Comparison of ENCODE assay signal across 9 mouse cellular contexts in the genomic region with DNA sequence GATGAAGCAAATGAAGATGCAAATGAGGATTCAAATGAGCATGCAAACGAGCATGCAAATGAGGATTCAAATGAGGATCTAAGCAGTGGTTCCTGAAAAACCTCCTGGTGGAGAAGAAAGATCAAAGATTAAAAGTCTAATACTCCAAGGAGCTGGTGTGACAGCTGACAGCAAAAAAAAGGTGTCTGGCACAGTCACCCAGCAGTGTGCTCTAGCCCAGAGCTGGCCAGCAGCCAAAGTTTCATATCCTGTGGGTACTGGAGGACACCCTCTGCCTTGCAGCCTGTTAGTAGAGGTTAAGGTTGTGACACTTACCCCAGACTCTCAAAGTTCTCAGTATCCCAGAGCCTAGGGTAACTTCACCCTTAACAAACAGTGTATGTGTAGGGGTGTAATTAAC.
A peak's percentile ranks its signal among the peaks of the same experiment; 100 is the strongest.
DNase-seq lines count a peak whose midpoint lies in the region; ATAC-seq and TF ChIP-seq lines count a peak whose summit lies in the region.
"Had no signal": no experiment of that assay in that cellular context is flagged by ENCODE, and none has a peak within 500 bp of the region (broad histone marks: within the 10 kb centered on the region; RNA-seq: fewer than 3 reads in every experiment).

No protein-coding gene starts in this region.

- no peak overlapping the region for H3K27ac ChIP-seq in layer of hippocampus, adult 2 months
- H3K27ac ChIP-seq in liver, embryonic 16.5 days (ENCODE audit: low read length): no peak overlapping the region
- no peak overlapping the region for H3K27ac ChIP-seq in stomach, embryonic 15.5 days

- peak; percentile 75 for ATAC-seq in common myeloid progenitor, adult 5-6 weeks (replicated peaks; ENCODE audit: low read depth, poor library complexity, severe bottlenecking)
- ATAC-seq in liver, embryonic 16.5 days (ENCODE audit: low read depth): peak; percentile 62
- ATAC-seq in stomach, embryonic 15.5 days (ENCODE audit: insufficient read depth, low FRiP score, low read depth): 0 out of 2 replicates have a peak, but pooled peaks have one; percentile 50
- ATAC-seq in frontal cortex, adult (ENCODE audit: low TSS enrichment): no peak

- no peaks in the 10 kb centered on the region for H3K27me3 ChIP-seq in liver, embryonic 16.5 days (ENCODE audit: control insufficient read depth, insufficient read depth, low read depth, low read length)
- no peaks in the 10 kb centered on the region for H3K27me3 ChIP-seq in stomach, embryonic 15.5 days (replicated peaks)

- no peaks in the 10 kb centered on the region for H3K36me3 ChIP-seq in liver, embryonic 16.5 days (ENCODE audit: control insufficient read depth, insufficient read depth)
- H3K36me3 ChIP-seq in stomach, embryonic 15.5 days: no peaks in the 10 kb centered on the region
- H3K36me3 ChIP-seq: G1E had no signal

- intact Hi-C loops in heart, postnatal 36 days (cut with DNase I): no loop called here

- H3K9me3 ChIP-seq in liver, embryonic 16.5 days (replicated peaks; ENCODE audit: control insufficient read depth, low read length): no peaks in the 10 kb centered on the region
- no peaks in the 10 kb centered on the region for H3K9me3 ChIP-seq in stomach, embryonic 15.5 days

- no peak overlapping the region for H3K9ac ChIP-seq in liver, embryonic 16.5 days (ENCODE audit: low read depth, low read length)
- no peak overlapping the region for H3K9ac ChIP-seq in stomach, embryonic 15.5 days

- TF ChIP-seq CTCF in layer of hippocampus, adult 2 months (conservative IDR thresholded peaks at IDR 0.05): no peak

- DNase-seq in layer of hippocampus, postnatal 10 days (ENCODE audit: low spot score in 2 of 2): peak; percentile 26 to 34
- DNase-seq in layer of hippocampus, adult 2 months (ENCODE audit: low spot score in 2 of 2): no peak
- peak; percentile 32 to 52 for DNase-seq in adrenal gland, adult 18-20 months (ENCODE audit: low spot score in 2 of 2)
- DNase-seq in heart, postnatal 36 days: peak; percentile 36 to 52

- 65% methylated on average over 1 of the region's 1 CpGs for WGBS in liver, embryonic 16.5 days (ENCODE audit: insufficient replicate concordance)
- 68% methylated on average over 1 of the region's 1 CpGs for WGBS in stomach, embryonic 15.5 days

- H3K4me2 ChIP-seq in liver, embryonic 16.5 days (ENCODE audit: low read depth, low read length): no peak overlapping the region
- no peak overlapping the region for H3K4me2 ChIP-seq in stomach, embryonic 15.5 days

- H3K4me3 ChIP-seq in layer of hippocampus, adult 2 months: no peak overlapping the region
- H3K4me3 ChIP-seq in liver, embryonic 16.5 days (ENCODE audit: low read depth, low read length): no peak overlapping the region
- no peak overlapping the region for H3K4me3 ChIP-seq in stomach, embryonic 15.5 days (replicated peaks)

- H3K4me1 ChIP-seq in liver, embryonic 16.5 days (ENCODE audit: control insufficient read depth, low read depth, low read length): no peaks in the 10 kb centered on the region
- no peaks in the 10 kb centered on the region for H3K4me1 ChIP-seq in stomach, embryonic 15.5 days

Comparison
In these comparisons a context has a peak if more than half of its experiments do, and no peak if none do; other contexts are left out.
1. DNase-seq: peak in layer of hippocampus, postnatal 10 days (2 of 2), adrenal gland, adult 18-20 months (2 of 2) and heart, postnatal 36 days (2 of 2); none in layer of hippocampus, adult 2 months (0 of 2).